28 mouse cellular contexts compared by ENCODE assay signal in genomic region chr5:91976566-91977396, GRCm38 (mm10). TPM values are rescaled to one million over a fixed set of nuclear protein-coding genes. Genes with fewer than 3 reads are reported as not detected.
DNase-seq lines count a peak whose midpoint lies in the region; ATAC-seq lines count a peak whose summit lies in the region.
"Had no signal": no experiment of that assay in that cellular context is flagged by ENCODE, and none has a peak within 500 bp of the region (broad histone marks: within the 10 kb centered on the region; RNA-seq: fewer than 3 reads in every experiment).

No protein-coding gene starts in this region.

- DNase-seq in A20 (ENCODE audit: low read depth, low spot score): peak; percentile 30
- DNase-seq in forebrain, embryonic 11.5 days (ENCODE audit: low spot score): no peak
- DNase-seq in lung, postnatal 25 days (ENCODE audit: low spot score): no peak
- DNase-seq: adrenal gland, postnatal 10 days; adrenal gland, postnatal 36 days; cerebellum, adult 18-20 months; cerebellum, adult 9-10 months; cerebellum, postnatal 14 days; gastrocnemius, postnatal 10 days; gastrocnemius, postnatal 36 days; heart, adult 18-20 months; heart, postnatal 10 days; heart, postnatal 36 days had no signal

- no peaks in the 10 kb centered on the region for H3K9me3 ChIP-seq in forebrain, embryonic 11.5 days (ENCODE audit: control insufficient read depth, low read length)
- H3K9me3 ChIP-seq: embryonic facial prominence, embryonic 12.5 days; embryonic facial prominence, embryonic 15.5 days; forebrain, embryonic 13.5 days; heart, embryonic 12.5 days; heart, embryonic 15.5 days; hindbrain, embryonic 10.5 days; hindbrain, embryonic 13.5 days; intestine, embryonic 15.5 days had no signal

- no peak overlapping the region for H3K27ac ChIP-seq in forebrain, embryonic 11.5 days (ENCODE audit: low read depth, low read length)
- H3K27ac ChIP-seq: embryonic facial prominence, embryonic 12.5 days; embryonic facial prominence, embryonic 15.5 days; forebrain, embryonic 13.5 days; heart, embryonic 15.5 days; hindbrain, embryonic 10.5 days; hindbrain, embryonic 13.5 days; intestine, embryonic 15.5 days had no signal

- 75% methylated on average over 10 of the region's 10 CpGs for WGBS in forebrain, embryonic 11.5 days

- no peak overlapping the region for H3K9ac ChIP-seq in forebrain, embryonic 11.5 days (ENCODE audit: low read length)
- H3K9ac ChIP-seq: embryonic facial prominence, embryonic 12.5 days; embryonic facial prominence, embryonic 15.5 days; forebrain, embryonic 13.5 days; heart, embryonic 12.5 days; heart, embryonic 15.5 days; hindbrain, embryonic 13.5 days; intestine, embryonic 15.5 days had no signal

- ATAC-seq in common myeloid progenitor, adult 5-6 weeks (replicated peaks; ENCODE audit: low read depth, poor library complexity, severe bottlenecking): peak; percentile 32
- ATAC-seq in megakaryocyte progenitor cell, adult 5-6 weeks (replicated peaks; ENCODE audit: poor library complexity): peak; percentile 54
- no peak for ATAC-seq in forebrain, embryonic 11.5 days (replicated peaks; ENCODE audit: low FRiP score)
- ATAC-seq in erythroblast, adult 5-6 weeks (replicated peaks; ENCODE audit: low FRiP score, poor library complexity, severe bottlenecking): no peak
- ATAC-seq: forebrain, embryonic 13.5 days; forebrain, embryonic 16.5 days; hindbrain, embryonic 16.5 days; intestine, embryonic 15.5 days had no signal

- no peaks in the 10 kb centered on the region for H3K36me3 ChIP-seq in forebrain, embryonic 11.5 days (ENCODE audit: control insufficient read depth, insufficient read depth, low read length)
- H3K36me3 ChIP-seq: embryonic facial prominence, embryonic 12.5 days; embryonic facial prominence, embryonic 15.5 days; heart, embryonic 12.5 days; heart, embryonic 15.5 days; hindbrain, embryonic 13.5 days; intestine, embryonic 15.5 days had no signal

- H3K27me3 ChIP-seq in forebrain, embryonic 11.5 days (ENCODE audit: control insufficient read depth, insufficient read depth, low read length): no peaks in the 10 kb centered on the region
- H3K27me3 ChIP-seq: embryonic facial prominence, embryonic 12.5 days; embryonic facial prominence, embryonic 15.5 days; forebrain, embryonic 13.5 days; heart, embryonic 12.5 days; heart, embryonic 15.5 days; hindbrain, embryonic 13.5 days; intestine, embryonic 15.5 days had no signal

- H3K4me3 ChIP-seq in forebrain, embryonic 11.5 days (ENCODE audit: low read depth, low read length): no peak overlapping the region
- H3K4me3 ChIP-seq: embryonic facial prominence, embryonic 12.5 days; embryonic facial prominence, embryonic 15.5 days; erythroblast, embryonic 14.5 days; forebrain, embryonic 13.5 days; heart, embryonic 12.5 days; heart, embryonic 15.5 days; hindbrain, embryonic 10.5 days; hindbrain, embryonic 13.5 days; intestine, embryonic 15.5 days had no signal

- no peak overlapping the region for H3K4me2 ChIP-seq in forebrain, embryonic 11.5 days (ENCODE audit: low read depth, low read length, severe bottlenecking)
- H3K4me2 ChIP-seq: embryonic facial prominence, embryonic 12.5 days; embryonic facial prominence, embryonic 15.5 days; forebrain, embryonic 13.5 days; heart, embryonic 12.5 days; heart, embryonic 15.5 days; hindbrain, embryonic 13.5 days; intestine, embryonic 15.5 days had no signal

- H3K4me1 ChIP-seq in forebrain, embryonic 11.5 days (replicated peaks; ENCODE audit: control insufficient read depth, insufficient read depth, low read length): no peaks in the 10 kb centered on the region
- H3K4me1 ChIP-seq: embryonic facial prominence, embryonic 12.5 days; embryonic facial prominence, embryonic 15.5 days; forebrain, embryonic 13.5 days; heart, embryonic 15.5 days; hindbrain, embryonic 10.5 days; hindbrain, embryonic 13.5 days; intestine, embryonic 15.5 days had no signal

RNA-seq across cellular contexts. Expression of gene Odaph, which starts 10.5 kb away (rescaled TPM):
- total RNA-seq in common myeloid progenitor, adult 5-6 weeks (2017): not detected in 2 replicates
- total RNA-seq in megakaryocyte progenitor cell, adult 5-6 weeks (2015): not detected in 2 replicates
- 0.54 TPM in 1 of 2 replicates, not detected in the other for total RNA-seq in megakaryocyte progenitor cell, adult 5-6 weeks (2017)
- polyA plus RNA-seq in forebrain, embryonic 11.5 days (2014; fragmentation: Nextera tagmentation; extraction: Ambion mirVana): not detected in 2 replicates
- total RNA-seq in erythroblast, adult 5-6 weeks (2015; ENCODE audit: low replicate concordance): not detected in 2 replicates
- not detected in 2 replicates for total RNA-seq in erythroblast, adult 5-6 weeks (2017; ENCODE audit: low replicate concordance)
- total RNA-seq: adrenal gland, adult 18-20 months; adrenal gland, postnatal 10 days; adrenal gland, postnatal 36 days; gastrocnemius, postnatal 36 days; heart, adult 18-20 months; heart, postnatal 10 days; heart, postnatal 36 days had no signal
- polyA plus RNA-seq: embryonic facial prominence, embryonic 12.5 days; erythroblast, embryonic 14.5 days; forebrain, embryonic 13.5 days; forebrain, embryonic 16.5 days; heart, embryonic 12.5 days; heart, embryonic 15.5 days; hindbrain, embryonic 10.5 days; hindbrain, embryonic 13.5 days; intestine, embryonic 15.5 days had no signal

RNA-seq across cellular contexts. Expression of gene Rchy1, which starts 13.9 kb away (rescaled TPM):
- 47.8 and 57.2 TPM in 2 replicates for total RNA-seq in common myeloid progenitor, adult 5-6 weeks (2017)
- 54.4 and 56.0 TPM in 2 replicates for total RNA-seq in megakaryocyte progenitor cell, adult 5-6 weeks (2015)
- total RNA-seq in megakaryocyte progenitor cell, adult 5-6 weeks (2017): 34.3 and 36.6 TPM in 2 replicates
- polyA plus RNA-seq in forebrain, embryonic 11.5 days (2014; fragmentation: Nextera tagmentation; extraction: Ambion mirVana): 44.5 and 45.8 TPM in 2 replicates
- 23.8 and 40.7 TPM in 2 replicates for total RNA-seq in erythroblast, adult 5-6 weeks (2015; ENCODE audit: low replicate concordance)
- 14.4 and 26.2 TPM in 2 replicates for total RNA-seq in erythroblast, adult 5-6 weeks (2017; ENCODE audit: low replicate concordance)

Comparison
In these comparisons a context has a peak if more than half of its experiments do, and no peak if none do; other contexts are left out.
1. ATAC-seq: peak in common myeloid progenitor, adult 5-6 weeks (single experiment) and megakaryocyte progenitor cell, adult 5-6 weeks (single experiment); none in forebrain, embryonic 11.5 days (single experiment) and erythroblast, adult 5-6 weeks (single experiment).